Mouse (Mus musculus) retina, embryonic 14.5 days (tissue): Measurements from ENCODE around the gene Fabp1.
A peak's percentile ranks its signal among the peaks of the same experiment; 100 is the strongest.

ENCODE experiments used
- DNase-seq: peaks from one replicate; pipeline ENCODE4 v3.0.0-alpha.2; 2015; ENCODE audit warnings: low spot score

Gene Fabp1

DNA sequence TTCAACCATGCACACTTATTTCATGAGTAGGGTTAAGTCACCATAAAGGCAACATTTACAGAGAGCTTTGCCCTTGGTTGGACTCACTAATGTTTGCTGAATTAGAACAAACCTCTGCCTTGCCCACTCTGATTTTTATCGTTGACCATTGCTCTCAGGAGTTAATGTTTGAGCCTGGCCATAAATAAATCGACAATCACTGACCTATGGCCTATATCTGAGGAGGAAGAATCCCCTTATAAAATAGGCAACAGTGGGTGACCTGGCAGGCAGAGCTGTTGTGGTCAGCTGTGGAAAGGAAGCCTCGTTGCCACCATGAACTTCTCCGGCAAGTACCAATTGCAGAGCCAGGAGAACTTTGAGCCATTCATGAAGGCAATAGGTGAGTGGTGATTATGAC, at the start of gene Fabp1:
TSS of gene Fabp1 (plus strand) at position 216 of the 400 bp plus-strand sequence.
- no peak for DNase-seq

DNA sequence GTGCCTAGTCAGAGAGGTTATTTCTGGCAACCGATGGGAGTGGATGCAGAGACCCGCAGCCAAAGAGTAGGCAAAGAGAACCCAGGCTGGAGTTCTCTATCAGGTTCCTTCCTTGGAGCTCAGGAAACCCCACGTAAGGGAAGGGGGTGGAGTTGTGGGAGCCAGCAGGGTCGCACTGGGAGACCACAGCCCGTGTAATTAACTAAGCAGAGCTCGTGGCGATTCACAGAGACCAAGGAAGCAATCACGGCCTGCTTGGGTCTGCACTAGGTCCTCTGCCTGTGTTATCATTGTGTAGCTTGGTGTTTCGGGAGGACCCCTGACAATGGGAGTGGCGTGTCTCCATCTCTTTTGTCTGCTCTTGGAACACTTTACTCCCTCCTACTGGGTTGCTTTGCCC, 48.5 kb upstream of the Fabp1 start:
- DNase-seq = no peak

DNA sequence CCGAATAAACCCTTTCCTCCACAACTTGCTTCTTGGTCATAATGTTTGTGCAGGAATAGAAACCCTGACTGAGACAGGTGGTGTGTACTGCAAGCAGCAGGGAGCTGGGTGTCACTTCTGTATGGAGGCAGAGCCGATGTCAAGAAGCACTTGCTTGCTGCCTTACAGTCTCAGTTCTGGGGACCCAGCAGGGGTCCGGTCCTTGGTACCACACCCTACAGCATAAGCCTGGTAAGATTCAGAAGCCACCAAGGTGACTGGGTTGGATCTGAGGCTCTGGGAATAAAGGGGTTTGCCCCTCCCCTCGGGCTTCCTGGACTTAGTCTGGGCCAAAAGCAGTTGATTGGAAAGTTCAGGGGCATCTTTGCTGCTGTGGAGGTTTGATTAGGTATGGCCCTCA, 46.1 kb upstream of the Fabp1 start:
- DNase-seq = no peak

DNA sequence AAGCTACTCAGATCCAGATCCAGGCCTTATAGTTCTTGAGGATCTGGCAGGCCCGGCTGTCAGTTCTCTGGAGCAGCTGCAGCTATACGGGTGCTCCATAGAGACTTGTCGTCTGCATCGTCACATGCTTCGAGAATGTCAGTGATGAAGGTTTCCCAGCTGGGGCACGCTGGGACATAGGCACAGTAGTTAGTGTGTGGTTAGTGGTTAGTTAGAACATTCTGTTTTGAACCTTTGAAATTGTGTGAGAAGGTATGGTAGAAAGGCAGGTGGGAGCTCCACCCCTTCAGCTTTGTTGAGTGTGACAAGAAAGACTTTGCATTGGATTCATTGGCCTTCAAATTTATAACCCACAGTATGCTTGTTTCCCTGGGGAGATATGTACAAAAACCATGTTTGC, 44.8 kb upstream of the Fabp1 start:
- DNase-seq = no peak

DNA sequence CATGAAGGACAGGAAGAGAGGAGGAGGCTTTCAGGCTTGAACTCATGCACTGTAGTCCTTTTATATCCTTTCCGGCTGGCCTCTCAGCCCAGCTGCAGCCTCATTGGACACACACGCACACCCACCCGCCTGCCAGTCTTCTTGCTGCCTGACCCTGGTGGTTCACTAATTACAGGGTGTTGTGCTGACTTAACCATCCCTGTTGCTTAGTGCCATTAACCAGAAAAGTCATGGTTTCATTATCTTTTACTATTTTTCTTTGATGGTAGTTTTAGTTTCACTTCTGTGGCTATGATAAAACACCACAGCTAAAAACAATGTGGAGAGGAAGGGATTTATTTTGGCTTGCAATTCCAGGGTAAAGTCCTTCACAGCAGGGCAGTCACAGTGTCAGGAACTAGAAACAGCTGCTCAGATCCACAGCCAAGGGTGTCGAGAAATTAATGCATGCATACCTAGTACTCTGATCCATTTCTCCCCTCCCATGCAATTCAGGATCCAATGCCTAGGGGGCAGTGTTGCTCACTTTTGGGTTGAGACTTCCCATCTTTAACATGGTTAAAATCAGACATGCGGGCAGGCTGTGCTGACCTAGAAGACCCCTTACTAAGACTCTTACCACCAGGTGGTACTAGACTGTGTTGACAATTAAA, 42.8 kb upstream of the Fabp1 start:
- DNase-seq = peak; percentile 56

DNA sequence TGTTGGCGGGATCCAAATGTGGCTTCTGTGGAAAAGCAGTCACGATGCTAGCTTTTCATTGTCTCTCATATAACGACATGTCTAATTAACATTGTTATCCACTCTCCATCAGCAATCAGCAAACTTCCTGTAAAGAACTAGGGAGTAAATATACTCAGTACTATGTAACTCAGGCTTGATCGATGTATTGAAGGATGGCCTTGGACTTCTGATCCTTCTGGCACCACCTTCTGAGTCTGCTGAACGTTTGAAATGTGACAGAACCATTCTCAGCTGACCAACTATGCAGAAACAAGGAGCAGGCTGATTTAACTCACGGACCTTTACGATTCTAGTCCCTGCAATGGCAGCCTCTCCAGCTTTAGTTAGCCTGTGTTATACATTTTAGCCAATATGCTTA, 38.3 kb upstream of the Fabp1 start:
- DNase-seq = no peak

DNA sequence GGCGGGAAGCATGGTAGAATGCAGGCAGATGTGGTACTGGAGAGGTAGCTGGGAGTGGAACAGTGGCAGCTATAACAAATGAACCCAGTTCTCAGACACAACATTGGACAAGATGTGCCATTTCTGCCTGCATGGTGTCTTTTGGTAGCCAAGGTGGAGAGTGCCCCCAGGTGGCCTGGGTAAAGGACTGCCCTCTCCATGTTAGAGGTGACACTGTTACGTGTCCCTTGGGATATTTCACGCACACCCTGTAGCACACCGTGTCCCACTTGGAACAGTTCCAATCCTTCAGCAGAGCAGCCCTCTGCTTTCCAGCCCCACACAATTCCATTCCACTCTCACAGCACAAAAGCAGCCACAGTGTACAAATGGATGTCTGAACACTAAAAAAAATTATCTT, 37.4 kb upstream of the Fabp1 start:
- DNase-seq = no peak

DNA sequence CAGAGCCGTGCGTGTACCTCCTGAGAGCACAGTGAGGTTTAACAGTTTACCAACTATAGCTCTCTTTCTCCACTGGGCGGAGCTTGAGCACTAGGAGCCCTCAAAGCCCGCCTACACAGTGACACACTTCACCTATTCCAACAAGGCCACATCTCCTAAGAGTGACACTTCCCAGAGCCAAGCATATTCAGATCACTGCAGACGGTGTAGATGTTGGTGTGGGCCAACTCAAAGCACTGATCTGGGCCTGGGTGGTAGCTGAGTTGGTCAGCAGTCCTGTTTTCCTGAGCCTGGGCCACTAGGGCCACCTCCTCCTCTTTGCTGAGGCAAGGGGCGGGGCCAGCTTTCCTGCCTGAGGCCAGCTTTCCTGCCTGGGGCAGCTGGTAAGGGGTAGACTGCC, 35.2 kb upstream of the Fabp1 start:
- DNase-seq = no peak

DNA sequence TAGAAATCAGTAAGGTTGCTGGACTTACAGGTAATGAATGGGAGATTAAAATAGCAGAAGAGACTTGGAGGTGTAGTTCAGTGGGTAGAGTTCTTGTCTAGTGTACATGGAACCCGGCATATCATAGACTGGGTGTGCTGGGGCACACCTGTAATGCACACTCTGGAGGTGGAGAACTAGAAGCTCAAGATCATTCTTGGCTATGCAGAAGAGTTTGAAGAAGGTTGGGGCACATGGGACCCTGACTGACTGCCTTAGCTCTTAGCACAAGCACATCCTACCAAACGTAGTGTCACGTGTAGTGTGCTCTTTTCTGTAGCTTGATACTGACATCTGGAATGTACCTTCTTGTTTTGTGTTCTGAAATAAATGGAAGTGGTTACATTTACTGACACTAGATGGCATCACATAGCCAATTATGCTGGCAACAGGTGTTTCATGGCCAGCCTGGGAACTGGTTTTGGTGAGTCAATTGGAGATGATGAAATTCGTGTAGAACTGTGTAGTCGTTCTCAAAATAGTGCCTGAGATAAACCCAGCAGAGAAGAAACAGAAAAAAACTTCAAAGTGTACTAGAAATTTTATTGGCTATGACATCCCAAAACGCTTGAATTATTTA, 33.0 kb upstream of the Fabp1 start:
- DNase-seq = peak; percentile 71

DNA sequence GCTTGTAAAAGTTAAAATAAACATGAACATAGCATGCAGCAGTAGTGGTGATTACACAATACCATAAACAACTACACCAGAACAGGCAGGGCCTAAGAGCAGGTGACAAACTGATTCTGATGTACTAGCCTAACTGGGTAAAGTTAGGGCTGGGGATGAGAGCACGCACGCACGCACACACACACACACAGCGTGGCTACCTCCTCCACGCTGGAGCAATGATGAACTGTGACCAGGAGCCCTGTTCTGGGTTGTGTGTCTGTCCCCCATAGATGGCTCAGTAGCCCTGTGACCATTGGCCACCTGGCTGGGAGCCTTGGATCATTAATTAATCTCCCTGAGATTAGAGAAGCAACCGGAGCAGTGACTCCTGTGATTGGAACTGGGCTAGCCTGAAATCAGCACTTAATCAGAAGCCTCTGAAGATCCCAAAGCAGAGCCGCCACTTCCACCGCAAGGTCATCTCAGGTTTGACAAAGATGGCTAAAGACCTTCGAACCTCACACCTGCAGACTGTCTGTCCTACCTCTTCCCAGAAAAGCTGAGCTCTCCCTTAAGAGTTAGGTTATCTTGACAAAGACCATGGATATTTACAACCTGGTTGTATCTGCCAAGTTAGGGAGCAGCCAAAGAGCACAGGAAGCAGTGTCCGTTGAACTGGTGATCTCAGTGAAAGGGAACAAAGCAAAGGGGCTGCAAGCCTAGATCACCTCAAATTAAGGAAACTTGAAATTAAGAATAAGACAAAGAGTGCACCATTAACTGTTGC, 26.6 kb upstream of the Fabp1 start:
- no peak for DNase-seq

DNA sequence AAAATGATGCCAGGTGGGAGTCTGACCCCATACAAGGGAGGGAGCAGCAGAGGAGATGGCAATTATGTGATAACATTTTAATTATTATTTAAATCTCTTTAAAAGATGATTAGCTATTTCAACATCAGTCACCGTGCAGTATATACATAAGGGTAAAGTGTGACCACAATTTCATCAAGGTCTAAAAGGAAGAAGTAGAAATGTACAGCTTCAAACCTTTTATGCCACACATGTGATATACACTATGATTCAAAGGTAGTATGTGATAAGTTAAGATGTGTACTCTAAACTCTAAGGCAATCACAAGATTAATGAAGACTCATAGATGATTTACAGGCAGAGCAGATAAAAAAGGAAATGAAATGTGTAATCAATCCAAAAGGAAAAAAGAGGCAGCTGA, 19.0 kb upstream of the Fabp1 start:
- DNase-seq = no peak

DNA sequence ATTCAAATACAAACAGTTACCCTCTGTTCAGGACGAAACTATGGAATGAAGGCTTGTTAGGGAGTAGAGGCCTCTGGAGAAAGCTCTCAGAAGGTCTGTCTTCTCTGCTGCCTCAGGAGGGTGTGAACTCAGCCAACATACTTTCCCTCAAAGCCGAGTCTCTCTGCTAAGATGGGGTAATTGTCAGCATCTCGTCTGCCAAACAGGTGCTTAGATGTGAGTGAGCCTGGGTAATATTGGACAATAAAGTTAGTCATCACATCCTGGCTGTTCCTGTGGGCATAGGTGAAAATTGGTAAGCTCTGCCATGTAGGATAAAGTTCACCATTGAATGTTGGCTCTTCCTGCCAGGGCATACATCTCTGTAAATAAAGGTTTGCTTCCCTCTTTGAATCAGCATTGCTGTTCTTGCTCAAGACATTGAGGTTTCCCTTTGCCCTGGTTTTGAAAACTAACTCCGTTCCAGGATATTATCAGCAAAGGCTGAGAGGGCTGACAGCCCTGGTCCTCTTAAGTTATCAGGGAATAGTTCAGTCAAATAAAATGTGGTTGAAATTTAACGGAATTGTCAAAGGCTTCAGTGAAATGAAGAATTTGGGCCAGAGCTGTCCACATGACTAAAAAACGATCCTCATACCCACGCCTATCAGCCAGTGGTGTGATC, 14.6 kb upstream of the Fabp1 start:
- no peak for DNase-seq

DNA sequence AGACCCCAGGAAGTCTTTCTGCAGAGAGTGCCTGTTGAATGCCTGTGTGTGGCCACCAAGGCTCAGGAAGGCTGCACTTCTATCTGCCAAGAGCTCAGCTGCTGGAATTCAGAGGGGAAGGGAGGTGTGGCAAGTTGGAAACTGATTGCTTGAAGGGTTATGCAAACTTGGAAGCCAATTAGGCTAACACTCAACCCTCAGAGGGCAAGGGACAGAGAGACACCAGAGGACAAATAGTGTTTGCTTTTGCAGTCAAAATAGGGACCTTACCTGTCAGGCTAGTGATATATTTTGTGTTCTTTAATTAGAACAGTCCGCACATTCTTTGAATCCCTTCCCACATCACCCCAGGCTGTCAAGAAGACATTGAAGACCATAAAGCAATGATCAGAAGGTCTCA, 10.0 kb upstream of the Fabp1 start:
- no peak for DNase-seq

DNA sequence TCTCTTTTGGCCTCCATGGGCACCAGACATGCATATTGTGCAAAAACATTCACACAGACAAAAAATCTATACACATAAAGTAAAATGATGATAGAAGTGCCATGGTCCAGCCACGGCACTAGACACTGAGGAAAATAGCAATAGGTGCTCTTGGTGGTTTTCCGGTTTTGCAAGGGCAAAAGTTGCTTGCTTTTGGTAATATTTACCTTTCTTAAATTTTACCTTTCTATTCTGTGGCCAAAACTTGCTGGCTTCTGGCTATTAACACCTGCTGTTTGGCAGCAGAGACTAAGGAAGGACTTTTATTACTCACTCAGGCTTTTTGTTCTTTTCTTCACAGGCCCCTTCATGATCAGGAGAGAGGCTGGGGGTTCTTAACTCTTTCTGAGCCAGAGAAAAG, 9.1 kb upstream of the Fabp1 start:
- no peak for DNase-seq

DNA sequence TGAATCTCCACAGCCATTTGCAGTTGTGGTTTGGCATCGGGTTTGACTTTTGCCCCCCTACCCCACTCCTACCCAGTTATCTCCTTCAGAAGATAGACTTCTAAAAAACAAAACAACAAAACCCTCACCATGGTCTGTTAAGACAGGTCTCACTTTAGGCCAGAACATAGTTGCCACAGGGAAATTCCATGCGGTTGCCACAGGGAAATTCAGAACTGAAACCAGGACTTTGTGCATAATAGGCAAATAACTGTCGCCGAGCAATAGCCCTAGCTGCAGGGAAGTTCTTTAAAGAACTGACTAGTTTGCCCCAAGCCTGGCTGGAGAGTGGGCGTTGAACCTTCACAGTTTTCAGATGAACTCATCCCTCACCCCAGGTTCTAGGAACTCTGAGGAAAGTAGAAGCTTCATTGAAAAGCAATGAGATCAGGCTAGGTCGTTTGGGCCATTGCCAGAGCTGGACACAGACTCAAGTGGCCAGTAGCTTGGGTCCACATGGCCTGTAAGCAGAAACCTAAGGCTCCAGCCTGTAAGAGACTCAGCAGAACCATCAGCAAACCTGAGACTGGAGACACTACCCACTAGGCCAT, 6.4 kb upstream of the Fabp1 start:
- DNase-seq = no peak

DNA sequence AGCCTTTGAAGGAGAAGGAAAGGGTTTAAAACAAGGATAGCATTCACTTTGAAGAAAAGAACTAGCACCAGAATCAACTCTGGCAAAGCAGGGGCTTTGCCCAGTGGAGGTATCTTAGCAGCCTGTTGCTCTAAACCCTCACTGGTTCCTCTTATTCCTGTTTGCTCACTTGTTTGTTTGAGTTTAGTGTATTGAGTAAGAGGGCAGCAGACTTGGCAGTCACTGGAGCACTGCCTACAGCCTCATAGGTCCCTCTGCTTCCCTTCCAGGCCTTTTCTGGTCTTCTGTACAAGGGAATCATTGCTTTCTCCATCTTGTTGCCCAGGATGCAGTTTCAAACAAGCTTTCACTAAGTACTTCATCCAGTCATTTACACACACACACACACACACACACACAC, 3.5 kb upstream of the Fabp1 start:
- DNase-seq = no peak

DNA sequence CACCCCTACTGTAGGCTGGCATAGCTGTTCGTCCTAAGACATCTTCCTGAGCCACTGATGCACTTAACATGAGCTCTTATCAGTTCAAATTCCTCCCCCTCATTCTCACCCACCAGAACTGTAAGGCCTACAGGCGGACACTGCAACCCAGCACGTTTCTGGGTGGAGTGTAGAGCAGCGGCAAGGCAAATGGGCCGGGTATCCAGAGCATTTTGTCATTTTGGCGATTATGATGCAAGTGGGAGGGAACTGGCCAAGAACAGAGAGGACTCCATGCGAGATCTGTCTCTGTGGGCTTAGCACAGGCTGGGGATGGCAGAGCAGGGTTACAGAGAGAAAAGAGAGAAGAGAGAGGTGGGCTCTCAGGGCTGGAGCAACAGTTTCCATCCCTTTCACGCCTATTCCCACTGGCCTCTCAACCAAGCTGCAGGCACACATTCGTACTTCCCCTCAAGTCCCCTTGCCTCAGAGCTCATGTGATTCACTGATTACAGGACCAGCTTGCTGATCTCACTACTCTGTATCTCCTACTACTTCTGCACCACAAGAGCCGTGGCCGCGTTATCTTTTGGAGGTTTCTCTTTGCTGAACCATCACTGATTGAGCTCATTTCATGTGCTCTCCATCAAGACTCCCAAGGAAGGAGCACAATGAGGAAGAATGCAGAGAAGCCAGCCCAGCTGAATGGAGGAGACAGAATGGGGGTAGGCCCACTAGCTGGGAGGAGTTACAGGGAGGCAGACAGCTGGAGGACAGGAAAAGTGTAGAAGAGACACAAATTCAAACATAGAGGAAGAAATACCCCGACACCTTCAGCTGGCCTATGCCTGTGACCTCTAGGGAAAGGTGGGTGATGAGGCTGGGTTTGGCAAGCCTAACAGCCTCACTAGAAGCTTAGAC, 1.7 kb upstream of the Fabp1 start:
- no peak for DNase-seq

DNA sequence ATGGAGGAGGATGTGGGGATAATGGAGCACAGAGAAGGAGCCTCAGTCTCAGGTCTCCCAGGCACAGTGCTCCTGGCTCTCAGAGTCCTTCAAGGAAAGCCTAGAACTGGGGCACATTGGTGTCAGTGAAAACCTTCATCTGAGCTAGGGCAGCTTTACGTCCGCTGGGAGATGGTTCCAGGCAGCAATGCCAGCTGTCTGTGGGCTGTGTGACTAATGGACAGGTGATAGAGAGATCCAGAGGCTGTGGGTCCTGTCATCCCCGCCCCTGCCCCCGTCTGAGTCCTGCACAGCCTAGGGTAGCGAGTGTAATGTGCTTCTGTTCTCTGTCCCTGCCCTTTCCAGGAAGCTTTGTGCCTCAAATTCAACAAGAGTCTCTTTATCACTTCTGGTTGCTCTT, 2.3 kb downstream of the Fabp1 start:
- no peak for DNase-seq

DNA sequence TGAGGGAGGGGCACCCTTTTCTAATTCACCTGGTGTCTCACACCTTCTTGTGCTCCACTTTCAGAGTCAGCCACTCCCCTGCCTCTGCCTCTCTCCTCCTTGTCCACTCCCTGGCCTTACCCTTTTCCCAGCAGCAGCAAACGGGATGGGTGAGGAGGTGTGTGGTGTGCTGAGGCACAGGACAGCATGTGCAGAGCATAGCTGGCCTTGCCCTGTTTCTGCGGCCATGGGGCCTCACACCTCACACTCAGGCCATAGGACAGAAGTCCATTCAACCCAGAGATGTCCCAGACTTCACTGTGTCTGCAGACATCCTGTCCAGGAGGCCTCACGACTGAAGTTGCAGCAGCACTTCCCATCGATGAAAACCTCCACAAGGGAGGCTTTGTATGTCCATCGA, 4.0 kb downstream of the Fabp1 start:
- no peak for DNase-seq

DNA sequence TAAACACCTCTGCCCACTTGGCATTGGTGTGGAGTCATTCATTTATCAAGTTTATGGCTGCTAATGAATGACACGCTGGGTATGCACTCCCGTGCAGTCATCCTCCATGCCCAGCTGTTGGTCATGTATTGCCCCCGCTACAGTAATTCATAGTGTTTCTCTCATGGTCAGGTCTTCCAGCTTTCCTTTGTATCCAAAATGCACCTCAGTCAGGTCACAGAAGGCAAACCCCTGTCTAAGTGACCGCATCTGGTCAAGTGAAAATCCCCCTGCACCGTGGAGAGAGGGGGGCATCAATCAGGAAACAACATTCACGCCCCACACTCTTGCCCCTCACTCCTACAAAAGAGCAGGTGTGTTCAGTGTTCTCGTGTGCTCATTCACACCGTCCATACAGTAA, 4.5 kb downstream of the Fabp1 start:
- no peak for DNase-seq

DNA sequence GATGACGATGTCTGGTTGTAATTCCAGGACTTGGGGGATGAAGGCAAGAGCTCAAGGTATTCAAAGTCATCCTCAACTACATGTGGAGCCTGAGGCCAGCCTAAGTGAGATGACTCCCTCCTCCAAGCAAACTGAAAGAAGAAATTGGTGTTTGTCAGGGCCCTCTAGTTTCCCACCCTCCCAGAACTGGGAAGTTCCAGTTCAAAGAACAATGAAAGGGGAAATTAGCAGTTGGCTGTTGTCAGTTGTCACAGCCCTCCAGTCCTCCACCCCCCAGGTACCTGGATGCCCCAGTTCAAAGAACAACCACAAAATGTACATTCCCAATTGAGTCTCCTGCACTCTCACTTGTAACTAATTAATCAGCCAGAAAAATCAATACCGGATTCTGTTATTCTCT, 9.1 kb downstream of the Fabp1 start:
- no peak for DNase-seq

DNA sequence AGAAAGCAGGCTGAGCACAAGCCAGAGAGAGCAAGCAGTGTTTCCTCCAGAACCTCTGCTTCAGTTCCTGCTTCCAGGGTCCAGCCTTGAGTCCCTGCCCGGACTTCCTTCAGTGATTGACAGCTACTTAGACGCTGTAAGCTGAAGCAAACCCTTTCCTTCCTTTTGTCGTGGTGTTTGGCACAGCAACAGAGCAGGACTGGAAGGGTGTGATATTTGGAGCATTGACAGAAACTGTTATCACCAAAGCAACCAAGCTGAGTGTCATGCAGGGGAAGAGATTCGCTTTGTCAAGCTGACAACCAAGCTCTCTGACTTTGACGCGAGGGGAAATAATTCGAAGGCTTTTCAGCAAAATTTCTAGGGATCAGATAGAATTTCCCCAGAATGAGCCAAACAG, 12.3 kb downstream of the Fabp1 start:
- no peak for DNase-seq
